Mouse (Mus musculus) gastrocnemius, postnatal 36 days (tissue): ENCODE results near the gene C2cd6. TPM values are rescaled to one million over a fixed set of nuclear protein-coding genes. Genes with fewer than 3 reads are reported as not detected.

Experiments
- DNase-seq, 2 experiments: peaks; one replicate each; pipeline ENCODE4 v3.0.0; 2022
- intact Hi-C: fragments of 180-260 bp; cut with DNase I; formaldehyde crosslinking; loops from one replicate; pipeline ENCODE4 v1.15.1; 2025
- long read RNA-seq, 2 experiments: library from polyadenylated mRNA; stranded (forward); transcript quantifications; one replicate each; pipeline ENCODE4 v2.0.0; 2021
- total RNA-seq, 2 experiments: library from RNA; stranded (reverse); gene quantifications; 2 replicates each; pipeline ENCODE4 v1.2.3; 2021

C2cd6 gene
- total RNA-seq, result not detected
- long read RNA-seq, experiment 1, result 0 reads
- long read RNA-seq, experiment 2, result 0 reads

- intact Hi-C loops, result no loop called here
- DNase-seq, result no peak
Observed at GRCm38 (mm10) chr1:59094705-59095104, at the start of gene C2cd6. TSS of gene C2cd6 (minus strand) at chr1:59094900.

DNA sequence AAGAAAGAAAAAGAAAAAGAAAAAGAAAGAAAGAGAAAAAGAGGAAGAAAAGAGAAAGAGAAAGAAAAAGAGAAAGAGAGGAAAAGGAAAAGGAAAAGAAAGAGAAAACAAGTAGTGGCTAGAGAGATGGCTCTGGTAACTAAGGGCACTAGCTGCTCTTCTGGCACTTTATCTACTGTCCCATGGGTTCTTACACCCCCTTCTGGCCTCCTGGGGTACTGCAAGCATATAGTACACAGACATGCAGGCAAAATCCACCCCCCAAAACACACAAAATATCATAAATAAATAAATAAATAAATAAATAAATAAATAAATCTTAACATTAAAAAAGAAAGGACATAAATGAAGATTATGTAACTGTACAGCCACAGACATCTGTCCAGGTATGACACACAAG, 48.1 kb upstream of the C2cd6 start:
- DNase-seq, result peak; percentile 30 to 47
- intact Hi-C loops, result loop anchor here (5.0 kb wide), 1 partner anchor 371 kb away; no protein-coding TSS in a partner anchor

- intact Hi-C loops, result no loop called here
- no peak for DNase-seq
Observed at GRCm38 (mm10) chr1:59134419-59134818, 39.7 kb upstream of the C2cd6 start.

DNA sequence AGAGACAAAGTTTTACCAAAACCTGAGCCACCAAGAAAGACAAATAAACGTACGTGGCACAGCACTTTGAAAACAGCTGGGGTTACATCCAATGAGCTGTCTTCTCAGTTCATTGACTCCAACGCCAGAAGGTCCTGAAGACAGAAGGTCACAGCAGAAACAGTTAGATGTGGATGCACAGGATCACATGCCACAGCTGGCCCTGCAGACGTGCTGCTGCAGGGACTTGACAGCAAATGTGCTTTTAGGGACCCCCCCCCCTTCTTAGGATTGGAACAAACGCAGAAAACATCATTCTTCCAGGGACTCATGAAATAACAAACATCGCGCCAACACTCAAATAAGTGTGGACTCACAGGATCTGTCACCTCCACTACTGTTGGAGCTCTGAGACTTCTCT, 34.2 kb upstream of the C2cd6 start:
- intact Hi-C loops, result no loop called here
- DNase-seq, result no peak

GRCm38 (mm10) chr1:59125558-59125957, 30.9 kb upstream of the C2cd6 start:
- intact Hi-C loops, result no loop called here
- no peak for DNase-seq

DNA sequence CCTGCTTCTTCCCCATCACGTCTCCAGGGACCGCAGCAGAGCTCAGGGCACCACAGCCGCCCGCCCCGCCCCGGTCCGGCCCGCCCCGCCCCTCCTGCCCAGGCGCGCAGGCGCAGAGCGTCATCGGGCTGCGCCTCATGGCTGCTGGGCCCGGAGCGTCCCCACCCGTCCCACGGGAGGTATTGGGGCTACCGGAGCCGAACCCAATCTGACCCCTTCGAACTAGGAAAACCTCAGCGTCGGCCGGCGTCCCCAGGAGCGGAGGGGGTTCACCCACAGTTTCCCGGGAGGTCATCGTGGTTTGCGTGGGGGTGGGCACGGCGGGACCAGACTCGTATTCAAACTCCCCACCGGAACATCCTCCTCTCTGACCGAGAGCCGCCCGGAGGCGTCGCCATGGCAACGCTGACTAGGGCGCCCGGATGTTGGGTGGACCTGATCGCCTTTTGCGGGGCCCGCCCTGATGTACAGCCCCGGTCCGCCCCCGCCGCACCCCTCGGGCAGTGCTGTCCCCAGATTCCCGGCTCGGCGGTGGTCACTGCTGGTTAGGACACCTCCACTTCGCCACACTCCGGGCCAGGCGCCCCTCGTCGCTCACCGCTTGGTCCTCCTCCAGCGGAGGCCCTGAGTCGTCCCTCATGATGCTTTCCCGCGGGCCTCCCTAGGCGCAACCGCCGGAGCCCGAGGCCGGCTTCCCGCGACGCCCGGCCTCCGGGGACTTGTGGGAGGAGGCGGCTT, 25.2 kb upstream of the C2cd6 start, which contains the start of gene Tmem237:
Tmem237 (minus strand) TSS at position 689 of the 738 bp plus-strand sequence.
- peak; percentile 89 to 92 for DNase-seq
- intact Hi-C loops, result no loop called here

- no peak for DNase-seq
- intact Hi-C loops, result no loop called here
Observed at GRCm38 (mm10) chr1:59110524-59110923, 15.8 kb upstream of the C2cd6 start.

GRCm38 (mm10) chr1:59102071-59102470, 7.4 kb upstream of the C2cd6 start:
- no peak for DNase-seq
- intact Hi-C loops, result no loop called here

GRCm38 (mm10) chr1:59101020-59101419, 6.3 kb upstream of the C2cd6 start:
- no peak for DNase-seq
- intact Hi-C loops, result no loop called here

- DNase-seq, result no peak
- intact Hi-C loops, result loop anchor here (5.0 kb wide), 1 partner anchor 166 kb away; the partner anchor contains the start of gene Als2
Observed at GRCm38 (mm10) chr1:59070867-59071266, 23.8 kb downstream of the C2cd6 start.

GRCm38 (mm10) chr1:59067976-59068375, 26.7 kb downstream of the C2cd6 start:
- intact Hi-C loops, result no loop called here
- DNase-seq, result no peak

- DNase-seq, result no peak
- intact Hi-C loops, result no loop called here
Observed at GRCm38 (mm10) chr1:59063697-59064096, 31.0 kb downstream of the C2cd6 start.

DNA sequence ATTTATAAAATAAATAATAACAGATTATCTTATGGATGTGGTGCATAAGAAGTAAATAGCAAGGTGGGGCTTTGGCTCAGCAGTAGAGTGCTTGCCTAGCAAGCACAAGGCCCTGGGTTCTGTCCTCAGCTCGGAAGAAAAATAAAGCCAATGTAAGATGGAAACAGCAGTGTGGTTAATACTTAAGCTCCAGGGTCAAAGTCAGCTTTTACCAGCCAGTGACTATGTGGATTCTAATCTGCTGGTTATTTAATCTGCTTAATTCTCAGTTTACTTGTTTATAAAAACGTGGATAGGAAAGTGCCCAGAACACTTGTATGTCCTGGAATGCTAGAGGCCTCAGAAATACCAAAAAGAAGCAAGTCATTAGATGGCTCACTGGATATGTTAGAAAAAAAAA, 37.7 kb downstream of the C2cd6 start:
- intact Hi-C loops, result no loop called here
- no peak for DNase-seq

- intact Hi-C loops, result no loop called here
- no peak for DNase-seq
Observed at GRCm38 (mm10) chr1:59051306-59051705, 43.4 kb downstream of the C2cd6 start.

GRCm38 (mm10) chr1:59037723-59038122, 57.0 kb downstream of the C2cd6 start:
- intact Hi-C loops, result no loop called here
- no peak for DNase-seq

DNA sequence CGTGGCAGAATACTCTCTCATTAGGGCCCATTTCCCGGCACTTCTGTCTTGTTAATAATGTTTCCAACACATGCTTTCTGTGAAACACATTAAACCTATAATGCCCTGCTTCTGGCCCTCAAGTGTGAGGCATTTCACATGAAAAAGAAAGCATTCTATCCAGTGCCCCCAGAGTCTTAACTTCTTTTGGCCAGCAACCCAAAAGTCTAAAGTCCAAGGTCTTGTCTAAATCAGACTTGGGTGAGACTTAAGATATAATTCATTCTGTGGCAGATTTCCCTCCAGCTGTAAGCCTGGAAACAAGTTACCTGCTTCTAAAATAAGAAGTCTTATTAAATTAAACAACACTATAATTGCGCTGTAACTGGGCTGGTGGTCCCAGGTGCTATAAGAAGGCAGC, 73.1 kb downstream of the C2cd6 start:
- intact Hi-C loops, result no loop called here
- DNase-seq, result no peak

- intact Hi-C loops, result loop anchor here (10.0 kb wide), 1 partner anchor 226 kb away; the partner anchor contains the start of gene Als2
- no peak for DNase-seq
Observed at GRCm38 (mm10) chr1:59009250-59009649, 85.5 kb downstream of the C2cd6 start.

Other genes starting within 250 kb of the C2cd6 start
- 10 to 100 TPM; 68.8 to 84.1 TPM for gene Trak2, start 121.5 kb downstream of the C2cd6 start, total RNA-seq
- 100 to 1,000 TPM; 134 to 135 TPM for gene Stradb, start 121.4 kb downstream of the C2cd6 start, total RNA-seq
- 1 to 10 TPM; 2.2 to 2.6 TPM for gene Tmem237, start 25.5 kb upstream of the C2cd6 start, total RNA-seq
- gene Mpp4, start 68.5 kb upstream of the C2cd6 start, total RNA-seq, result under 1 TPM; 0.10 to 0.17 TPM
- gene Als2, start 142.3 kb upstream of the C2cd6 start, total RNA-seq, result 10 to 100 TPM; 13.6 to 16.1 TPM
- gene Cdk15, start 162.0 kb upstream of the C2cd6 start, total RNA-seq, result not detected